Mouse (Mus musculus) G1E (cell line): ENCODE results near the gene Tsacc.
"Not testable (repeated sequence)": the region's sequence is repeated elsewhere in the genome, so short reads cannot be mapped to it uniquely, and the experiment has no call there.

Experiments used
- CTCF ChIP-seq: IDR thresholded peaks from 2 replicates; pipeline ENCODE4 v1.5.1; 2012; ENCODE audit warnings: low read depth, low read length, inconsistent platforms, mixed read lengths
- GATA1 ChIP-seq: IDR thresholded peaks from 2 replicates; pipeline ENCODE4 v1.6.1; 2012; ENCODE audit warnings: borderline replicate concordance, low read length, inconsistent platforms, mixed read lengths
- GATA2 ChIP-seq: IDR thresholded peaks from 2 replicates; pipeline ENCODE4 v1.6.1; 2012; ENCODE audit warnings: low read depth, low read length, inconsistent platforms, borderline replicate concordance

- TF ChIP-seq CTCF, GATA1, GATA2: not testable (repeated sequence)
Observed at GRCm38 (mm10) chr3:88285565-88285895, 11.3 kb downstream of the Tsacc start.
